Mouse (Mus musculus): ENCODE data around the gene Ube2b. TPM values are rescaled to one million over a fixed set of nuclear protein-coding genes. Genes with fewer than 3 reads are reported as not detected.

Ube2b gene
- polyA plus RNA-seq, 1 experiment from 2014 or later: 183 TPM

DNA sequence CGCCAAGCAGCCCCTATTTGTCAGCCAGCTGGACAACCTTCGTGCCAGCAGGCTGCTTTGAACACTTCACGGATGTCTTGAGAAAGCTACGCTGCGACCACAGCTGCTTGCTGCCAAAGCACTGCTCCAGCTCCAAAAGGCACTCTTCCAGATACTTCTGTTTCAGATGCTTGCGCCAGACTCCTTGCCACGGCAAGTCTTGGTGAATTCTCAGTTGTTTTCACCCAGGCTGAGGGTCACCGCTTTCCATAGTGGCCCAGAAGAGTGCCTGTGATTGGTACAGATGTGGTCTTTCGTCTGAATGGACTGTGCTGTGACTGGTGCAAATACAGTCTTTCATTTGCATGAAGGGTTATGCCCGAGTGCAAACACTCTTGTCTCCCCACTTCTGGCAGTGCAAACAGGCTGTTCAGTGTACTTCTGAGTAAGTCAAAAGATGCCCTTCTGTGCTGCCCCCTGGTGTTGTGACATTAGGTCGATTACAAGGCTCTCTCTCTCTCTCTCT is 39.5 kb downstream of the Ube2b start:
- DNase-seq: no peak
- H3K9ac ChIP-seq (replicated peaks; ENCODE audit: low read length): no peak overlapping the region
- 71% methylated on average over 11 of the region's 11 CpGs for WGBS

DNA sequence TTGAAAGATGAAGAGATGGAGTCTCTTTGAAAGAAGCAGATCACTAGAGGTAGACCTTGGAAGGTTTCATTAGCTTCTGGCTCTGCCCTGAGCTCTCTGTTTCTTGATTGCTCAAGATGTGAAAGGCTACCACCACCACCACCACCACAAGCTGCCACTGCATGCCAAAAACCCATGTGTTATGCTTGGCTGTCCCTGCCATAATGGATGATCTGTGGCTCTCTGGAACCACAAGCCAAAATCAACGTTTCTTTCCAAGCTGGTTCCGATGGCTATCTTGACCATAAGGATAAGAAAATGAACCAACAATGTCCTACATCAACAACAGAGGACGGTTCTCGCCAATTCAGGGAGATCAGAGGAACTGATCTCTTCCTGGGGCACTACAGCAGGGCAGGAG is 40.5 kb downstream of the Ube2b start:
- no peaks in the 10 kb centered on the region for H3K27me3 ChIP-seq (ENCODE audit: control insufficient read depth, insufficient read depth, low read length)
- H3K4me2 ChIP-seq (ENCODE audit: low read length): no peak overlapping the region
- no peak overlapping the region for H3K9ac ChIP-seq (replicated peaks; ENCODE audit: low read length)
- no peaks in the 10 kb centered on the region for H3K36me3 ChIP-seq (ENCODE audit: control insufficient read depth, insufficient read depth, low read length)
- no peaks in the 10 kb centered on the region for H3K4me1 ChIP-seq (ENCODE audit: control insufficient read depth, insufficient read depth, low read length)
- H3K9me3 ChIP-seq (ENCODE audit: control insufficient read depth, low read length): 0 out of 2 replicates have a peak, but pooled peaks cover 3% of the 10 kb centered on the region
- no peak overlapping the region for H3K27ac ChIP-seq (replicated peaks; ENCODE audit: low read depth, low read length)
- 90% methylated on average over 4 of the region's 4 CpGs for WGBS
- ATAC-seq (ENCODE audit: low FRiP score, low TSS enrichment) (no peak), DNase-seq (no peak)
- no peak overlapping the region for H3K4me3 ChIP-seq (replicated peaks; ENCODE audit: low read depth, low read length)

More for the DNA sequence above, 39.5 kb downstream of the Ube2b start:
- H3K4me2 ChIP-seq (ENCODE audit: low read length): no peak overlapping the region
- H3K4me3 ChIP-seq (replicated peaks; ENCODE audit: low read depth, low read length): no peak overlapping the region
- 0 out of 2 replicates have a peak, but pooled peaks cover 3% of the 10 kb centered on the region for H3K9me3 ChIP-seq (ENCODE audit: control insufficient read depth, low read length)
- H3K36me3 ChIP-seq (ENCODE audit: control insufficient read depth, insufficient read depth, low read length): no peaks in the 10 kb centered on the region
- no peak for ATAC-seq (ENCODE audit: low FRiP score, low TSS enrichment)
- no peaks in the 10 kb centered on the region for H3K27me3 ChIP-seq (ENCODE audit: control insufficient read depth, insufficient read depth, low read length)
- H3K27ac ChIP-seq (replicated peaks; ENCODE audit: low read depth, low read length): no peak overlapping the region
- H3K4me1 ChIP-seq (ENCODE audit: control insufficient read depth, insufficient read depth, low read length): no peaks in the 10 kb centered on the region

DNA sequence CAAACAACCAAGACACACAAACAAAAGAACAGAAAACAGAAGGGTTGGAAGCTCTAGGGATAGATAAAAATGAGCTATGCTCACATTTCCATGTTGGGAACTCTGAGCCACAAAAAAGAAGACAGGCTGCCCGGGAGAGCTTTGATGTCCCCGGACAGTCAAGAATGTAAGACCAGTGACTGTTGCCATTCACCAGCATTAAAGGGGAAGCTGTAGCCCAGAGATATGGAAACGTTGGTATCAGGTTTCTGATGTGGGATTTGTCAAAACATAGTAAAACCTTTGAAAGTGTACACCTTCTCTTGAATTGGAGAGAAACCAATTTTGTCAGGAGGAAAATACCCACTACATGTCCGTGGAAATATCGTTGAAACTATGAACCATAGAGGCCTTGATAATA is 41.1 kb downstream of the Ube2b start:
- H3K27ac ChIP-seq (replicated peaks; ENCODE audit: low read depth, low read length): no peak overlapping the region
- H3K4me2 ChIP-seq (ENCODE audit: low read length): no peak overlapping the region
- no peak overlapping the region for H3K4me3 ChIP-seq (replicated peaks; ENCODE audit: low read depth, low read length)
- no peaks in the 10 kb centered on the region for H3K4me1 ChIP-seq (ENCODE audit: control insufficient read depth, insufficient read depth, low read length)
- 0 out of 2 replicates have a peak, but pooled peaks cover 3% of the 10 kb centered on the region for H3K9me3 ChIP-seq (ENCODE audit: control insufficient read depth, low read length)
- ATAC-seq (ENCODE audit: low FRiP score, low TSS enrichment): no peak
- 83% methylated on average over 5 of the region's 5 CpGs for WGBS
- no peaks in the 10 kb centered on the region for H3K36me3 ChIP-seq (ENCODE audit: control insufficient read depth, insufficient read depth, low read length)
- H3K9ac ChIP-seq (replicated peaks; ENCODE audit: low read length): no peak overlapping the region
- DNase-seq: no peak
- H3K27me3 ChIP-seq (ENCODE audit: control insufficient read depth, insufficient read depth, low read length): no peaks in the 10 kb centered on the region

DNA sequence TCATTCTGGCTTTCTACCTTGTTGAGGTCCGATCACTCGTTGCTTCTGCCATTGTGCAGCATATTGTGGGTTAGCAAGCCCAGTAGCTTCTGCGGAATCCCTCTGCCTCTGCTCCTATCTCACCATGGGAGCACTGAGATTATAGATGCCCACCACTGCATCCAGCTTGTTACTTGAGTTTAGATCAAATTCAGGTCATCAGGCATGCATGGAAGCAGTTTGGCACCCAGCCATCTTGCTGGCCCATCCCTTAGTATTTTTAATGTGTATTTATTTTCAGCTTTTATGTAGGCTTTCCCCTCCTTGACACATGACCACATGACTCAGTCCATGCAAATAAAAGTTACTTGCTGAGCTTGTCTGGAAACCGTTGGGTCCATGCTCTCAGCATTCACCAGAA is 42.8 kb downstream of the Ube2b start:
- H3K27me3 ChIP-seq (ENCODE audit: control insufficient read depth, insufficient read depth, low read length): no peaks in the 10 kb centered on the region
- no peak overlapping the region for H3K27ac ChIP-seq (replicated peaks; ENCODE audit: low read depth, low read length)
- no peaks in the 10 kb centered on the region for H3K4me1 ChIP-seq (ENCODE audit: control insufficient read depth, insufficient read depth, low read length)
- DNase-seq: no peak
- no peak overlapping the region for H3K9ac ChIP-seq (replicated peaks; ENCODE audit: low read length)
- 89% methylated on average over 4 of the region's 4 CpGs for WGBS
- no peaks in the 10 kb centered on the region for H3K36me3 ChIP-seq (ENCODE audit: control insufficient read depth, insufficient read depth, low read length)
- 0 out of 2 replicates have a peak, but pooled peaks cover 3% of the 10 kb centered on the region for H3K9me3 ChIP-seq (ENCODE audit: control insufficient read depth, low read length)
- no peak overlapping the region for H3K4me3 ChIP-seq (replicated peaks; ENCODE audit: low read depth, low read length)
- no peak for ATAC-seq (ENCODE audit: low FRiP score, low TSS enrichment)
- no peak overlapping the region for H3K4me2 ChIP-seq (ENCODE audit: low read length)

DNA sequence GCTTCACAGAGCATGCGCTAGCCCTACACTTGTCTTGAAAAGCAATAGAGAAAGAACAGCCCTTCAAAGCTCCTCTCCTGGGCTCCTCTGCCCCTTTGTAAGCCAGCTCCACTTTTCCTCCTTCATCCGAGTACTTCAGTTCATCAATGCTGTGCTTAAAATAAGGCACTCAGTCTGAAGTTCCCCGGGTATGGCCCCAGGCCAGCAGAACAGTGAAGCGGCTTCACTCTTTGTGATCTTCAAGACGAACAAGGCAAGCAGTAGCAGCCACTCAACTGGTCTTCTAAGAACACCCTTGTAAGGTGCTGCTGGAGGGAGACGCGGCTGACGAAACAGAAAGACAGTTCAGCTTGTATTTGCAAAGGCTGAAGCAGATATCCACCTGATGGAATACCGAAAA is 44.5 kb downstream of the Ube2b start:
- 0 out of 2 replicates have a peak, but pooled peaks cover 3% of the 10 kb centered on the region for H3K9me3 ChIP-seq (ENCODE audit: control insufficient read depth, low read length)
- H3K27me3 ChIP-seq (ENCODE audit: control insufficient read depth, insufficient read depth, low read length): no peaks in the 10 kb centered on the region
- DNase-seq: no peak
- no peaks in the 10 kb centered on the region for H3K36me3 ChIP-seq (ENCODE audit: control insufficient read depth, insufficient read depth, low read length)
- no peak overlapping the region for H3K27ac ChIP-seq (replicated peaks; ENCODE audit: low read depth, low read length)
- H3K4me3 ChIP-seq (replicated peaks; ENCODE audit: low read depth, low read length): no peak overlapping the region
- no peak overlapping the region for H3K4me2 ChIP-seq (ENCODE audit: low read length)
- 81% methylated on average over 9 of the region's 9 CpGs for WGBS
- no peaks in the 10 kb centered on the region for H3K4me1 ChIP-seq (ENCODE audit: control insufficient read depth, insufficient read depth, low read length)
- no peak overlapping the region for H3K9ac ChIP-seq (replicated peaks; ENCODE audit: low read length)
- no peak for ATAC-seq (ENCODE audit: low FRiP score, low TSS enrichment)

DNA sequence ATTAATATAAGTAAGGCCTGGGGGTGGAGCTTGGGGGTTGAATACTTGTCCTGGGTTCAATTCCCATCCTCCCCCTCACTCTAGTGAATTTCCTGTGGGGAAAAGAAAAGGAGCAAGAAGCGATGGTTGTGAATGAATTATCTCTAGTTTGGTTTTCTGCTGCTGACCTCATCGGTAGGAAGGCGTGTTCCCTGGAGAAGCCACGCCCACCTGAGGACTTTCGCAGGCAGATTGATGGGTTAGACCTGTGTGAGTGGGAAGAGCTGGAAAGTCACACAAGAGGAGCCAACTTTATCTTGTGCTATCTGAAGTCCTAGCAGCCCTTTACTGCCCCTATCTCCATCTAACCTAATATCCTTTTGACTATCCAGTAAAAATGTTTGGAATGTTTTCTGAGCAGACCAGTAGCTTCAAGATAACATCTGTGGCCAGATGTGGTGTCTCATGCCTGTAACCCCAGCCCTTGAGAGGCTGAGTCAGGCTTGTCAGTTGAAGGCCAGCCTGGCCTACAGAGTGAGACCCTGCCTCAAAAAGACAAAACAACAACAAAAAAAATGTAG is 48.6 kb downstream of the Ube2b start:
- 60% methylated on average over 5 of the region's 5 CpGs for WGBS
- no peaks in the 10 kb centered on the region for H3K4me1 ChIP-seq (ENCODE audit: control insufficient read depth, insufficient read depth, low read length)
- ATAC-seq (ENCODE audit: low FRiP score, low TSS enrichment): no peak

DNA sequence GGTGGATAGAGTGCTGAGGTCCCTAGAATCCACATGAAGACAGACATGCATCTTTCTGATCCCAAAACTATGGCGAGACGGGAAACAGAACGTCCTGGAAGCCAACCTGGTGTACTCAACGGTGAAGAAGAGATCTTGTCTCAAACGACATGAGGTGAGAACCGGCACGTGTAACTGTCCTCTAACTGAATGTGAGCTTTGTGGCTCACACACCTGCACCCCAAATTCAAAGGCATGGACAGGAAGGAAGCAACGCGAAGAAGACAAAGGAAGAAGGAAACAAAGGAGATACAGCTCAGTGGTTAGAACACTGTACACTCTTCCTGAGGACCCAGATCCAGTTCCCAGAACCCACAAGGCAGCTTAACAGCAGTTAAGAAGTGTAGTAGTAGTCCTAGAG is 50.6 kb downstream of the Ube2b start:
- H3K36me3 ChIP-seq (ENCODE audit: control insufficient read depth, insufficient read depth, low read length): no peaks in the 10 kb centered on the region
- no peak overlapping the region for H3K9ac ChIP-seq (replicated peaks; ENCODE audit: low read length)
- ATAC-seq (ENCODE audit: low FRiP score, low TSS enrichment) (no peak), DNase-seq (no peak)
- no peaks in the 10 kb centered on the region for H3K9me3 ChIP-seq (ENCODE audit: control insufficient read depth, low read length)
- no peaks in the 10 kb centered on the region for H3K4me1 ChIP-seq (ENCODE audit: control insufficient read depth, insufficient read depth, low read length)
- H3K4me2 ChIP-seq (ENCODE audit: low read length): no peak overlapping the region
- no peak overlapping the region for H3K4me3 ChIP-seq (replicated peaks; ENCODE audit: low read depth, low read length)
- H3K27ac ChIP-seq (replicated peaks; ENCODE audit: low read depth, low read length): no peak overlapping the region
- 93% methylated on average over 9 of the region's 9 CpGs for WGBS
- H3K27me3 ChIP-seq (ENCODE audit: control insufficient read depth, insufficient read depth, low read length): no peaks in the 10 kb centered on the region

More for the DNA sequence above, 48.6 kb downstream of the Ube2b start:
- no peak overlapping the region for H3K9ac ChIP-seq (replicated peaks; ENCODE audit: low read length)
- no peak overlapping the region for H3K27ac ChIP-seq (replicated peaks; ENCODE audit: low read depth, low read length)
- H3K4me3 ChIP-seq (replicated peaks; ENCODE audit: low read depth, low read length): no peak overlapping the region
- no peak for DNase-seq
- no peaks in the 10 kb centered on the region for H3K27me3 ChIP-seq (ENCODE audit: control insufficient read depth, insufficient read depth, low read length)
- H3K9me3 ChIP-seq (ENCODE audit: control insufficient read depth, low read length): no peaks in the 10 kb centered on the region
- H3K4me2 ChIP-seq (ENCODE audit: low read length): no peak overlapping the region
- no peaks in the 10 kb centered on the region for H3K36me3 ChIP-seq (ENCODE audit: control insufficient read depth, insufficient read depth, low read length)

DNA sequence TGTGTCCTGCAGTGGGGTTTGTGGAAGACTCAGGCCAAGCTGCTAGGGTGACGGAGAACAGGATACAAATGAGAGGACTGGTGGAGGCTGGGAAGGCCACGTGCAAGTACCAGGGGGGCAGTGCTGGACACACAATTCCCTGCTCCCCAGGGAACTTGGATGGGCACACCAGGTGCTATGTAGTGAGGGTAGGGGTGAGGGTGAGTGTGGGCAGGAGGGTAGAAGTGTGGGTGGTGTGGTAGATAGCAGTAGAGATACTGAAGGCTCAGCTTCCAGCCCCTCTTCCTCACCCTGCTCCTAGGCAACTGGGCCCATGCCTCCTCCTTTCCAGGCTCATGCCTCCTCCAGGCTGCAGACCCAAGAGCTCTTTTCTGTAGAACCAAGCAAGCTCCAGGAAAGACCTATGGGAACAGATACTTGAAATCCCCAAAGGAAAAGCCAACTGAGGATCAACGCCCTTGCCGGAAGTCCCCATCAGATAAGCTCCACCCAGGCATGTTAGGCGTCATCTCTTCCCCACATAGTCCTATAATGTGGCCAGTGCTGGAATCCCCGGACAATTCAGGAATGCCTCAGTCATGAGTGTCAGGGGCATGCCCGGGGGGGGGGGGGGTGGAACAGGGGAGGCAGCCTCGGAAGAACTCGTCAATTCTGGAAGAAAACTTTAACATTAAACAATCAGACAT is 51.3 kb downstream of the Ube2b start:
- WGBS: 86% methylated on average over 9 of the region's 9 CpGs
- no peak for ATAC-seq (ENCODE audit: low FRiP score, low TSS enrichment)
- no peak for DNase-seq

DNA sequence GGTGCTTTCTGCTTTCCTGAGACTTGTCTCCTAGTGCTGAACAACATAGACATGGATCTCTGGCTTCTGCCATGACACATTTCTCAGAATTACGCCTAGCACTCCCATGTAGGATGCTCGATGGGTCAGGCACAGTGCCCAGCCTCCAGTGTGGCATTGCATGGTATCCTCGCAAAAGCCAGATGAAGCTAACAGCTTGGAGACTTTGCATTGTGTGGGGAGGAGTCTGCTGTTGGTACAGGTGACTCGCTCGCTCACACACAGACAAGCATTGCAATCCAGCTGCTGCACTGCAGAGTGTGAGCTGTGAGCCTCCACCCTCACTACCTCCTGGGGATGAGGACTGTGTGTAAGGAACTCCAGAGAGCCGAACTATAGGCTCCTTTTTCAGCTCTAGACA is 54.4 kb downstream of the Ube2b start:
- Histone ChIP-seq H3K27me3 (ENCODE audit: control insufficient read depth, insufficient read depth, low read length) (no peaks in the 10 kb centered on the region), H3K9ac (replicated peaks; ENCODE audit: low read length) (0 out of 2 replicates have a peak overlapping the region, but pooled peaks have one; percentile 6), H3K36me3 (ENCODE audit: control insufficient read depth, insufficient read depth, low read length) (no peaks in the 10 kb centered on the region), H3K4me3 (replicated peaks; ENCODE audit: low read depth, low read length) (no peak overlapping the region), H3K9me3 (ENCODE audit: control insufficient read depth, low read length) (no peaks in the 10 kb centered on the region), H3K4me2 (ENCODE audit: low read length) (no peak overlapping the region), H3K4me1 (ENCODE audit: control insufficient read depth, insufficient read depth, low read length) (peaks cover 7% of the 10 kb centered on the region), H3K27ac (replicated peaks; ENCODE audit: low read depth, low read length) (no peak overlapping the region)
- WGBS: 83% methylated on average over 6 of the region's 6 CpGs
- DNase-seq: no peak
- ATAC-seq (ENCODE audit: low FRiP score, low TSS enrichment): no peak

More for the DNA sequence above, 51.3 kb downstream of the Ube2b start:
- Histone ChIP-seq H3K9me3 (ENCODE audit: control insufficient read depth, low read length) (no peaks in the 10 kb centered on the region), H3K4me2 (ENCODE audit: low read length) (no peak overlapping the region), H3K4me3 (replicated peaks; ENCODE audit: low read depth, low read length) (no peak overlapping the region), H3K4me1 (ENCODE audit: control insufficient read depth, insufficient read depth, low read length) (no peaks in the 10 kb centered on the region), H3K27me3 (ENCODE audit: control insufficient read depth, insufficient read depth, low read length) (no peaks in the 10 kb centered on the region), H3K9ac (replicated peaks; ENCODE audit: low read length) (no peak overlapping the region), H3K27ac (replicated peaks; ENCODE audit: low read depth, low read length) (no peak overlapping the region), H3K36me3 (ENCODE audit: control insufficient read depth, insufficient read depth, low read length) (no peaks in the 10 kb centered on the region)
